25 mouse cellular contexts compared by ENCODE assay signal in genomic region chr1:168675741-168676140, GRCm38 (mm10).
DNase-seq lines count a peak whose midpoint lies in the region; ATAC-seq lines count a peak whose summit lies in the region.
"Had no signal": no experiment of that assay in that cellular context is flagged by ENCODE, and none has a peak within 500 bp of the region (broad histone marks: within the 10 kb centered on the region; RNA-seq: fewer than 3 reads in every experiment).

No protein-coding gene starts in this region.

- no peaks in the 10 kb centered on the region for H3K9me3 ChIP-seq in midbrain, embryonic 12.5 days
- no peaks in the 10 kb centered on the region for H3K9me3 ChIP-seq in midbrain, embryonic 10.5 days (replicated peaks)
- no peaks in the 10 kb centered on the region for H3K9me3 ChIP-seq in embryonic facial prominence, embryonic 11.5 days (replicated peaks; ENCODE audit: control insufficient read depth, low read length)
- no peaks in the 10 kb centered on the region for H3K9me3 ChIP-seq in hindbrain, embryonic 14.5 days (ENCODE audit: control insufficient read depth, low read length)
- no peaks in the 10 kb centered on the region for H3K9me3 ChIP-seq in midbrain, embryonic 15.5 days
- H3K9me3 ChIP-seq: embryonic facial prominence, embryonic 13.5 days; heart, embryonic 10.5 days; kidney, embryonic 15.5 days; limb, embryonic 13.5 days; liver, embryonic 12.5 days had no signal

- H3K36me3 ChIP-seq in midbrain, embryonic 12.5 days: no peaks in the 10 kb centered on the region
- no peaks in the 10 kb centered on the region for H3K36me3 ChIP-seq in midbrain, embryonic 10.5 days
- no peaks in the 10 kb centered on the region for H3K36me3 ChIP-seq in embryonic facial prominence, embryonic 11.5 days (replicated peaks; ENCODE audit: control insufficient read depth, insufficient read depth, low read depth, low read length)
- H3K36me3 ChIP-seq in hindbrain, embryonic 14.5 days (replicated peaks; ENCODE audit: control insufficient read depth, insufficient read depth): no peaks in the 10 kb centered on the region
- no peaks in the 10 kb centered on the region for H3K36me3 ChIP-seq in midbrain, embryonic 15.5 days (replicated peaks)
- H3K36me3 ChIP-seq: embryonic facial prominence, embryonic 13.5 days; heart, embryonic 10.5 days; kidney, embryonic 15.5 days; limb, embryonic 13.5 days; liver, embryonic 12.5 days had no signal

- no peaks in the 10 kb centered on the region for H3K27me3 ChIP-seq in midbrain, embryonic 12.5 days
- H3K27me3 ChIP-seq in midbrain, embryonic 10.5 days (ENCODE audit: low read depth, poor library complexity, severe bottlenecking): no peaks in the 10 kb centered on the region; the same call in 1 of the 2 replicates
- H3K27me3 ChIP-seq in embryonic facial prominence, embryonic 11.5 days (ENCODE audit: control insufficient read depth, insufficient read depth, low read length): no peaks in the 10 kb centered on the region
- H3K27me3 ChIP-seq in hindbrain, embryonic 14.5 days (ENCODE audit: control insufficient read depth, insufficient read depth, low read length): no peaks in the 10 kb centered on the region
- H3K27me3 ChIP-seq in midbrain, embryonic 15.5 days (replicated peaks): no peaks in the 10 kb centered on the region
- H3K27me3 ChIP-seq: kidney, embryonic 15.5 days; liver, embryonic 12.5 days had no signal

- H3K4me1 ChIP-seq in midbrain, embryonic 12.5 days: peaks cover 3% of the 10 kb centered on the region
- H3K4me1 ChIP-seq in midbrain, embryonic 10.5 days: 0 out of 2 replicates have a peak, but pooled peaks cover 3% of the 10 kb centered on the region
- no peaks in the 10 kb centered on the region for H3K4me1 ChIP-seq in embryonic facial prominence, embryonic 11.5 days (ENCODE audit: control insufficient read depth, insufficient read depth, low read length)
- 0 out of 2 replicates have a peak, but pooled peaks cover 8% of the 10 kb centered on the region for H3K4me1 ChIP-seq in hindbrain, embryonic 14.5 days (replicated peaks; ENCODE audit: control insufficient read depth, insufficient read depth, low read length)
- H3K4me1 ChIP-seq in midbrain, embryonic 15.5 days: peaks cover 18% of the 10 kb centered on the region
- H3K4me1 ChIP-seq: heart, embryonic 10.5 days; kidney, embryonic 15.5 days; limb, embryonic 13.5 days; liver, embryonic 12.5 days had no signal

- no peak for DNase-seq in midbrain, embryonic 10.5 days (ENCODE audit: low spot score)
- DNase-seq in embryonic facial prominence, embryonic 11.5 days (ENCODE audit: low spot score): peak; percentile 55
- no peak for DNase-seq in hindbrain, embryonic 14.5 days (ENCODE audit: low spot score)
- DNase-seq in left cerebral cortex, adult 9 months (ENCODE audit: low spot score in 2 of 2): no peak
- no peak for DNase-seq in urinary bladder, postnatal 14 days (ENCODE audit: low spot score)
- DNase-seq in kidney, adult 8-10 months: no peak
- DNase-seq: adrenal gland, postnatal 25 days; heart, adult 11 months; heart, postnatal 36 days; kidney, adult 11 months; kidney, postnatal 25 days; liver, postnatal 0 days; lung, postnatal 36 days; thymus, adult 2 months; thymus, postnatal 4 days had no signal

- no peak for ATAC-seq in midbrain, embryonic 12.5 days (ENCODE audit: low FRiP score, low read depth)
- no peak for ATAC-seq in embryonic facial prominence, embryonic 11.5 days (replicated peaks; ENCODE audit: insufficient number of reproducible peaks, low FRiP score, low TSS enrichment, low read depth)
- no peak for ATAC-seq in hindbrain, embryonic 14.5 days (ENCODE audit: low FRiP score)
- peak; percentile 49; the same call in 1 of the 2 replicates for ATAC-seq in midbrain, embryonic 15.5 days (replicated peaks)
- ATAC-seq: CD4-positive, CD25-positive, alpha-beta regulatory T cell, adult 4 months; inflammation-experienced regulatory T-cells, adult 6 months; liver, embryonic 12.5 days; liver, postnatal 0 days had no signal

- 80% methylated on average over 10 of the region's 10 CpGs for WGBS in midbrain, embryonic 12.5 days
- WGBS in midbrain, embryonic 10.5 days: 81% methylated on average over 10 of the region's 10 CpGs
- 52% methylated on average over 10 of the region's 10 CpGs for whole genome bisulfite sequencing in embryonic facial prominence, embryonic 11.5 days
- 65% methylated on average over 10 of the region's 10 CpGs for WGBS in hindbrain, embryonic 14.5 days
- 58% methylated on average over 10 of the region's 10 CpGs for WGBS in midbrain, embryonic 15.5 days

- no peak overlapping the region for H3K9ac ChIP-seq in midbrain, embryonic 12.5 days (replicated peaks)
- no peak overlapping the region for H3K9ac ChIP-seq in embryonic facial prominence, embryonic 11.5 days (replicated peaks; ENCODE audit: low read length)
- H3K9ac ChIP-seq in hindbrain, embryonic 14.5 days: no peak overlapping the region
- no peak overlapping the region for H3K9ac ChIP-seq in midbrain, embryonic 15.5 days
- H3K9ac ChIP-seq: embryonic facial prominence, embryonic 13.5 days; kidney, embryonic 15.5 days; limb, embryonic 13.5 days; liver, embryonic 12.5 days; liver, postnatal 0 days had no signal

- no peak overlapping the region for H3K4me3 ChIP-seq in midbrain, embryonic 12.5 days
- H3K4me3 ChIP-seq in midbrain, embryonic 10.5 days: no peak overlapping the region
- no peak overlapping the region for H3K4me3 ChIP-seq in embryonic facial prominence, embryonic 11.5 days (ENCODE audit: low read depth, low read length)
- H3K4me3 ChIP-seq in hindbrain, embryonic 14.5 days (replicated peaks; ENCODE audit: low read length): no peak overlapping the region
- H3K4me3 ChIP-seq in midbrain, embryonic 15.5 days: no peak overlapping the region
- H3K4me3 ChIP-seq: embryonic facial prominence, embryonic 13.5 days; erythroblast, embryonic 14.5 days; heart, embryonic 10.5 days; kidney, embryonic 15.5 days; limb, embryonic 13.5 days; liver, embryonic 12.5 days had no signal

- H3K27ac ChIP-seq in midbrain, embryonic 12.5 days (replicated peaks): 0 out of 2 replicates have a peak overlapping the region, but pooled peaks have one; percentile 77
- H3K27ac ChIP-seq in midbrain, embryonic 10.5 days (replicated peaks): no peak overlapping the region
- no peak overlapping the region for H3K27ac ChIP-seq in embryonic facial prominence, embryonic 11.5 days (replicated peaks; ENCODE audit: low read depth, low read length)
- H3K27ac ChIP-seq in hindbrain, embryonic 14.5 days: peak overlapping the region; percentile 71; the same call in 1 of the 2 replicates
- peak overlapping the region; percentile 83 for H3K27ac ChIP-seq in midbrain, embryonic 15.5 days
- H3K27ac ChIP-seq: embryonic facial prominence, embryonic 13.5 days; heart, embryonic 10.5 days; kidney, embryonic 15.5 days; limb, embryonic 13.5 days; liver, embryonic 12.5 days had no signal

- no peak overlapping the region for H3K4me2 ChIP-seq in midbrain, embryonic 12.5 days (replicated peaks)
- H3K4me2 ChIP-seq in embryonic facial prominence, embryonic 11.5 days (ENCODE audit: low read depth, low read length): no peak overlapping the region
- H3K4me2 ChIP-seq in hindbrain, embryonic 14.5 days (replicated peaks): peak overlapping the region; percentile 58
- 0 out of 2 replicates have a peak overlapping the region, but pooled peaks have one; percentile 61 for H3K4me2 ChIP-seq in midbrain, embryonic 15.5 days
- H3K4me2 ChIP-seq: limb, embryonic 13.5 days; liver, embryonic 12.5 days had no signal

Comparison
In these comparisons a context has a peak if more than half of its experiments do, and no peak if none do; other contexts are left out.
1. H3K27ac ChIP-seq: peak in midbrain, embryonic 12.5 days (single experiment), hindbrain, embryonic 14.5 days (single experiment) and midbrain, embryonic 15.5 days (single experiment); none in midbrain, embryonic 10.5 days (single experiment) and embryonic facial prominence, embryonic 11.5 days (single experiment).
2. H3K4me2 ChIP-seq: peak in hindbrain, embryonic 14.5 days (single experiment) and midbrain, embryonic 15.5 days (single experiment); none in midbrain, embryonic 12.5 days (single experiment) and embryonic facial prominence, embryonic 11.5 days (single experiment).